Mouse (Mus musculus) brain, embryonic 18.5 days (tissue): ENCODE measurements at regions not wholly inside any gene's neighbourhood (a gene's known extent, or its start where the extent isn't known, plus 50 kb on each side); places are given as distances from the start of the nearest gene placed in this dataset.

Experiments used
- DNase-seq: peaks from one replicate; pipeline ENCODE4 v3.0.0-alpha.2; 2012; ENCODE audit warnings: low read depth, low spot score

DNA sequence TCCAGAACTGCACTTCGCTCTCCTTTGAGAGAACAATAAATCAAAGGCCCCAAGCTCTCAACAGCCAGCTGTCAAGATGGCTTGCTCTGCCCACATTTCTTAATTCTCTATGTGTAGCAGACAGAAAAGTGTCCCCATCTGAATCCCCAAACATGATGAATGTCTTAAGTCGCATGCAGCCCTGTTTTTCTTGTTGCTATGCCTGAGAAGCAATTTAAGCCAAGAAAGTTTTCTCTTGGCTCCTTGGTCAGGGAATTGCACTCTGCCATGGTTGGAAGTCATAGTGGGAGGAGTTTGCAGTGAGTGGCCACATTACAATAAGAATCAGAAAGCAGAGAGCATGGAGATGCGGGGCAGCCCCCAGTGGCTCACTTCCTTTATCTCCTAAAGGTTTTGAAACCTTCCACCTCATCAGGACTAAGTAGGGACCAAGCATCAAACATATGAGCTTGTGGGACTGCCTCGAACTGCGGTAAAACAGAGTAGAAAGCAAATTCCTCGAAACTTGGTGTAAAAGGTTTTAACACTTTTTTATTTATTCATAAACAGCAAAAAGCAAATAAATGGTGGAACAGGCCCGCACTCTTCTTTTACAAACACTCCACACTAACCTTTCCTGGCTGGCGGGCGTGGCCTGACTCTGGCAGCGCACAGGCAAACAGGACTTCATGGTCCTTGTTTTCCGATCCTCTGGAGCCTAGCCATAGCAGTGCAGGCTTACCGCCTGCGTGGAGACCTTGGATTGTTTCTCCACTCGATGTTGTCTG is 227.4 kb downstream of the Ankrd50 start:
- DNase-seq = no peak

GRCm38 (mm10) chr3:38255674-38256073 is 229.0 kb downstream of the Ankrd50 start:
- DNase-seq = no peak

- DNase-seq = peak; percentile 39
These were observed 229.7 kb downstream of the Ankrd50 start for GRCm38 (mm10) chr3:38254896-38255295.

DNA sequence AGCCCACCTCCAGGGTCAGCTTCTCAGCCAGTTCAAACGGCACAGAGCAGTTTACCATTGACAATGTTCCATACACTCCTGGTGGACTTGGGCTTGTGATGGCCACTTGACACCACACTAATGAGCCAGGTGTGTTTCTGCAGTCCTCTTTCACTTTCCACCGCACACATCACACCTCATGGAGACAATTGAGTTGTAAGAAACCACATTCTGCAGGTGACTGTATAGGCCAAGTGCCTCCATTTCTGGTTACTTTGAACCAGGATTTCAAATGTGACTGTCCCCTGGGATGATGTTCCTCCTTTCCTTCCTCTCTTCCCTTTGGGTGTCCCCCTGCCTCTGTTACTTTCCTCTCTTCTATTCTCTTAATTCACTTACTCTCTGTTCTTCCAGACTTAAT is 233.1 kb downstream of the Ankrd50 start:
- DNase-seq = no peak

DNA sequence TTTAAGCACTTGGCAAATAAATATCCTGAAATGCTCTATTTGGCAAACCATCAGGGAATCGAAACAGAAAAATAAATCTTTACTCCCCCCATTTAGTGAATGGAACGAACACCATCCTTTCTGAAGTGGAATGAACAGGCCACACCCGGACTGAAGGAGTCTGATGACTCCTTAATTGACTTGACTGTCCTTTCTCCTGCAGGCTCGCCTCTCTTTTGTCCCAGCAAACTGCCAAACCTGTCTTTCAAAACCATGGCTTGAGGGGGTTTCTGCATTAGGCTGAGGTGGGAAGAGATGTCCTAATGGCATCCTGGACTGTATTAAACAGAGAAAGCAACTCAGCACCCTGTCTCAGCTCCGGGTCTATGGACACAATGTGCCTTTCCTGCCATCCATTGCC is 234.1 kb downstream of the Ankrd50 start:
- no peak for DNase-seq

- DNase-seq = no peak
These were observed 235.7 kb downstream of the Ankrd50 start for GRCm38 (mm10) chr3:38248941-38249340.

- no peak for DNase-seq
These were observed 238.2 kb downstream of the Ankrd50 start for GRCm38 (mm10) chr3:38246439-38246838.

- DNase-seq = no peak
These were observed 241.4 kb downstream of the Ankrd50 start for GRCm38 (mm10) chr3:38243209-38243608.

DNA sequence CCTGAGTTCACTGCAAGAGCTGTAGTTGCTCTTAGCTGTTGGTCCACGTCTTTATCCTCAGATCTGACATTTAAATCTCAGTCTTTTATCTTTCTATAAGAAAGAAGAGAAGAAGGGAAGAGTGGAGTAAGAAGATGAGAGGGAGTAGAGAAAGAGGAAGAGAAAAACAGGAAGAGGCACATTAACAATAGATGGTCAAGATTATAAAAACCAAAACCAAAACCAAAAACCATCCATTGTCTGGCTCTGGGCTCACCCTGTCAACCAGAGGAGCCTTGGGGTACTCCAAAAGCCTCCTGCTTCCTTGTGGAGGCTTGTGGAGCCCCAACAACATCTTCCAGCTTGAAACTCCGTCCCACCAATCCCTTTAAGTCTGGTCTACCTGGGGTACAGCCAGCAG is 247.0 kb downstream of the Ankrd50 start:
- no peak for DNase-seq

- no peak for DNase-seq
These were observed 248.9 kb downstream of the Ankrd50 start for GRCm38 (mm10) chr3:38235736-38236083.

DNA sequence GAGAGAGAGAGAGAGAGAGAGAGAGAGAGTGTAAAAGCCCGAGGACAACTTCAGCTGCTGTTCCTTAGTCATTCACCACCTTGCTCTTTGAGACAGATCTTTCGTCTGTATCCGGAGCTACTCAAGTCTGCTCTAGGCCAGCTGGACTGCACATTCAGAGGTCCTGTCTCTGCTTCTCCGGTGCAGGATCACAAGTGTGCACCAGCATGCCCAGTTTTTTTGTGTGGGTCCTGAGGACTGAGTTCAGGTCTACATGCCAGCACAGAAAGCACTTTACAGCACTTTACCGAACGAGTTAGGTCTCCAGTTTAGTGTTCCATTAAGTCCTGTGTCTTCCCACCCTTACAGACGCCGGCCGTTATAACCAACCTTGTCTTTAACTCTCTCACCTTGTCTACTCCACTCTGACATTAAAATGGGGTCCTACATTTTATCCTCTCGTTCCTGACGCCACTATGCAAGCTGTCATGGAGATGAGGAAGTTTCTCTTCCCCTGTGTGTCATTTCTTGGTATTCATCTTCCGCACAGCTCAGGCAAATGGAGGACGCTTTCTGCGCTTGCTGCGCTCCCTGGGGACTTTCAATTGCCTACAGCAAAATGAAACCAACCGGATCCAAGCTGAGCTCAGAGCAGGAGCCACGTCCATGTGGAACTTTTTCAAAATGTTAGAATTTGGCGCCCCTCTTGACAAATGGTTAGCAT is 249.5 kb downstream of the Ankrd50 start:
- DNase-seq = no peak

DNA sequence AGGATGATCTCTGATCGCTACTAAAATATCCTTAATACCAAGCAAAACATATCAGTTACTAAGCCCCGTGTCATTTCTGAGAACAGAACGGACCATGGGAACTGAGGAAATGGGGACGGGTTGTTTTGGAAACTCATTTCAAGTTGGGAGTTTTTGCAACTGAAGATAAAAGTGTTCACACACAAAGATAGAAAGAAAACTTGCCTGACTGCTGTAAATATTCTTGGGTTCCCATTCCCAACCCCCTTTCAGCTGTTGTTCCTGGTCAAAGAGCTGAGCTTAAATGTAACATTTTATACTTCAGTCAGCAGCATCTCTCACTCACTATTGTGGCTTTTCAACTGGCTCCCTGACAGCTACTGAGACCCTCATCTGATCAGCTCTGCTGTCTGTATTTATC is 250.1 kb downstream of the Ankrd50 start:
- no peak for DNase-seq

- no peak for DNase-seq
These were observed 250.6 kb downstream of the Ankrd50 start for GRCm38 (mm10) chr3:38234006-38234405.

DNA sequence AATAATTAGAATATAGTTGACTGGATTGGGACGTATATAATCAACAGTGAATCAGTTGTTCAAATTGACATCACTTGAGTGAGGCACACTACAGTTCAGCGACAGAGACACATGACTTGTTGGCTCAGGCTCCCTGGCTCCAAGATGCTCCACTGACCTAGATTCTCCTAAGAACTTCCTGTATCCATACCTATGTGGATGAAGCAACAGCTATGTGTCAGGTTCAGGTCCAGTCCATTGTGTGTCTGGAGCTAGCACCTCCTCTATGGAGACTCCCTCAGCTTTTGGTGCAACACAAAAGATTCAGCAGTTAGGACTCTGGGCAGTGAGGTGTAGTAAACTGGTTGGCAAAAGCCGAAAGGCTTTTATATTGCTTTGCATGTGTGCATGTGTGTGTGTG is 251.6 kb downstream of the Ankrd50 start:
- no peak for DNase-seq

GRCm38 (mm10) chr3:38232111-38233076 is 252.2 kb downstream of the Ankrd50 start:
- no peak for DNase-seq

GRCm38 (mm10) chr3:38231506-38231905 is 253.1 kb downstream of the Ankrd50 start:
- no peak for DNase-seq

DNA sequence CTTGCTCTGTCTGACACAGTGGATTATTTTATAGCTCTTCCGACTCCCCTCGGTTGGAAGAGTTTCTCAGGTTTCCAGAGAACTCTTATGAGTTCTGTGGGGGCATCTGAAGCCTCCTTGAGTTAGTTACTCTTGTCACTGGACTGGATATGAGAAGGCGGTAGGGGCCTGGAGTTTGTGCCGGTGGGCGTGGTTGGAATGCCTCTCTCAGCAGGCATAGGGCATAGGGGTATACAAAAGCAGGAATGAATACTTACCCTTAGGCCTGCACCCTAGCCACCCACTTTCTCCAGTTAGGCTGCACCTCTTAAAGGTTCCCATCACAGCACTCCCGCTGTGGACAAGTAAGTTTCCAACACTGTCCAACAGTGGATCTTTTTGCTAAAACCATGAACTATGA is 253.8 kb downstream of the Ankrd50 start:
- DNase-seq = no peak

GRCm38 (mm10) chr3:38229686-38230085 is 255.0 kb downstream of the Ankrd50 start:
- no peak for DNase-seq

DNA sequence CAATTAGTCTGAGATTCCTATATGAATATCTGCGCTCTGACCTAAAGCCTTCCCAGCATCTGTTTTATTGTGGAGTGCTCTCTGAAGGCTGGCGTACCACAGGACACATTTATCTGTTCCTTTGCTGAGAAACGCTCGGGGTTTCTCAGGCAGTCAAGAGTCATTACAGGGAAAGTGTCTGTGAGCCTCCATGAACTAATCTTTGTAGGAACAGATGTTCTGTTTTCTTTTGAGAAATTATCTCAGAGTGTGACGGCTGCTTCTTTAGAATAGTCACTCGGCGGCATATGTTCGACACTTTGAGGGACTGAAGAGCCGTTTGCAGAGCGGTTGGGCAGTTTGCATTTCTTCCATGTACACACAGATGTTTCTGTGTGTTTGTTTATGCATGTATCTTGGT is 255.6 kb downstream of the Ankrd50 start:
- DNase-seq = no peak

GRCm38 (mm10) chr3:38227596-38227995 is 257.0 kb downstream of the Ankrd50 start:
- no peak for DNase-seq

GRCm38 (mm10) chr3:38227121-38227520 is 257.5 kb downstream of the Ankrd50 start:
- DNase-seq = no peak

- DNase-seq = no peak
These were observed 258.5 kb downstream of the Ankrd50 start for GRCm38 (mm10) chr3:38226147-38226546.
